Mouse (Mus musculus) gastrocnemius, postnatal 36 days (tissue): ENCODE results near the gene Psmd2. TPM values are rescaled to one million over a fixed set of nuclear protein-coding genes. Genes with fewer than 3 reads are reported as not detected.

Experiments used
- DNase-seq, 2 experiments: peaks; one replicate each; pipeline ENCODE4 v3.0.0; 2022
- intact Hi-C: fragments of 180-260 bp; cut with DNase I; formaldehyde crosslinking; loops from one replicate; pipeline ENCODE4 v1.15.1; 2025
- microRNA-seq, 2 experiments: library from miRNA; unstranded; fragments of <30 nt; microRNA quantifications; one replicate each; pipeline ENCODE4 v1.2.0; 2021
- total RNA-seq, 2 experiments: library from RNA; stranded (reverse); gene quantifications; 2 replicates each; pipeline ENCODE4 v1.2.3; 2021

Gene Psmd2
- total RNA-seq, 2 experiments from 2014 or later: 189 to 197 TPM

DNA sequence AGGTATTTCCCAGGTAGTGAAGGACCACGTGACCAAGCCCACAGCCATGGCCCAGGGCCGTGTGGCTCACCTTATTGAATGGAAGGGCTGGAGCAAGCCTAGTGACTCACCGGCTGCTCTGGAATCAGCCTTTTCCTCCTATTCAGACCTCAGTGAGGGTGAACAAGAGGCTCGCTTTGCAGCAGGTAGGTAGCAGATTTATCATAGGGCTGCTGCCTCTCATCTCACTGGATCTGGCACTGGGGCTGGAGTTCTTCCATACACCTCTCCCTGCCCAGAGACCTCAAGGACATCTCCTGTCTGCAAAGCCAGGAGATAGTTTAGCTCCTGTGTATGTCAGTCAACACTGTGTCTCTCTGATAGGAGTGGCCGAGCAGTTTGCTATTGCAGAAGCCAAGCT, 47.8 kb downstream of the Psmd2 start:
- intact Hi-C loops: no loop called here
- DNase-seq: no peak

DNA sequence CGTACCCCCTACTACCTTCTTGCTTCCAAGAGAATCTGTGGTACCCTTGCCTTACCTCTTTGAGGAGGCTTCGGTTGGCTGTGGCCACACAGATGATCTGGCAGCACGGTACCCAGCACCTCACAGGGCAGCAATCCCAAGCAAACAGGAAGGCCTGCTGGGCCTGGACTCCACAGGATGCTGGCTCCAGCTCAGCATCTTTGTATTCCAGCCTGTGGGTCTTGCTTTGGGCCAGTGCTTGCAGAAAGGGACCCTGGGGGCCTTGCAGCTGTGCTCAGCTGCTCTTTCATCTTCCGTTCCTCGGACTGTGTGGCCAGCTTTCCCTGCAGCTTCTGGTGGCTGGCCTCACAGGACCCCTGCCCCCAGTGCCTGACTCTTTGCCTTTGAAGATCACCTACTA, 48.6 kb downstream of the Psmd2 start:
- no peak for DNase-seq
- intact Hi-C loops: no loop called here

- no peak for DNase-seq
- intact Hi-C loops: no loop called here
These were observed 49.9 kb downstream of the Psmd2 start for GRCm38 (mm10) chr16:20701316-20701715.

- intact Hi-C loops: no loop called here
- no peak for DNase-seq
These were observed 50.5 kb downstream of the Psmd2 start for GRCm38 (mm10) chr16:20701729-20702521.

DNA sequence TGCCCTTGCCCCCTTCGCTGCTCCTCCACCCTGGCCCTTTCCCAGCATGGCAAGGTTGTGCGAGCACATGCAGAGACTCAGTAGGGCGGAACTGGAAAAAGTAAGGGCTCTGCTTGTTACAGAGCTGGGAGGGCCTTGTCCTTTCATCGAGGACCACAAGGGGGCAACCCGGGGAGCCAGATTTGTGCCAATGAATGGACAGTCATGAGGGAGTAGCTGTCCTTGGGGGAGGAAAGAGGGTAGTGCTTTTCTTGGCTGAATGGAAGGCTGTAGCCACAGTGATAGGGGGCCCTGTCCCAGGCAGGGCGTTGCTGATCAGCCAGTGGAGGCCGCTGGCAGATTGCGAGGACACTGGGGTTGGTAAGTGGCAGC, 51.1 kb downstream of the Psmd2 start:
- no peak for DNase-seq
- intact Hi-C loops: no loop called here

GRCm38 (mm10) chr16:20703071-20703470, 51.6 kb downstream of the Psmd2 start:
- intact Hi-C loops: no loop called here

DNA sequence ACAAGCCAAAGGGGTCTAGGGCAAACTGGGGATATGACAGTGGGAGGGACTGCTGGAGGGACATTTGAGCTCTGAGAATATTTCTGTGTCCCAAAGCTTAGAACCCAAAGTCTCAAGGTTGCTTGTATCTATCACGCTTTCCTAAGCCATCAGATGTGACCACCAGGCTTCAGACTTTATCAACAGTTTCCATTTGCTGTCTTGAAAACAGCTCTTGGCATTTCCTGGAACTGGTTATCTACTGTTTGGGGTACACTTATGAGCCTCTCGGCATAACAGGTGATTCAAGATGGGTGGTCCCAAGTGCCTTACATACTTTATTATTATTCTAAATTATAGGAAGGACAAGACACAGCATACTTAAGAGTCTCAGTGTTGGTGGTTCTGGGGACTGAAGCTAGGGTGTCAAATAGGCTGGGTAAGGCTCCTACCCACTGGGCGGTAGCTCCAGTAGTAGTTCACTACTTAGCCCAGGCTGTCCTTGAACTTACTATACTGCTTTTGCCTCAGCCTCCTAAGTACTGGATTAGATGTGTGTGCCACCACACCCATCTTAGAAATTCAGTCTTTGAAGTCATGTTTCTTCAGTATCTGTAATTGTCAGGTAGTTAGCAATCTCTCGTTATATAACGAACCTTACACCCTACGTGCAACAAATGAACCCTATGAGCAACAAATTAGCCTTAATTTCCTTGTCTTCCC, 52.4 kb downstream of the Psmd2 start:
- intact Hi-C loops: no loop called here
- DNase-seq: no peak

More at GRCm38 (mm10) chr16:20703071-20703470, 51.6 kb downstream of the Psmd2 start:
- no peak for DNase-seq

DNA sequence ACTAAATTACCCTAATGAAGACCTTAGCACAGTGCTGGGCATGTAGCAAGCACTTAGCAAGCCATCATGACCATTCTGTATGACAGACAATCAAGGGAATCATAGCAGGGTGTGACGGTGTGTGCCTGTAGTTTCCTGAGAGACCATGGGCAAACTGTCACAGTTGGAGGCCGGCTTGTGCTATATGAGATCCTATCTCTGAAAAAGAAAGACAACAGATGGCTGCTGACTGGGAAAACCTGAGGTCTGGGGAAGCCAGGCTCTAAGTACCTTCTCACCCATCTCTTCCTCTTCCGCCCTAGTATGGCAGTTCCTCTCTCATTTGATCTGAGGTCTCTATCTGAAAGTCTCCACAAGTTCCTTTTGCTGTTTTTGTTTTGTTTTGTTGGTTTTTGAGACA, 54.3 kb downstream of the Psmd2 start:
- intact Hi-C loops: no loop called here
- DNase-seq: no peak

GRCm38 (mm10) chr16:20706407-20707055, 55.1 kb downstream of the Psmd2 start:
- intact Hi-C loops: no loop called here
- DNase-seq: no peak

DNA sequence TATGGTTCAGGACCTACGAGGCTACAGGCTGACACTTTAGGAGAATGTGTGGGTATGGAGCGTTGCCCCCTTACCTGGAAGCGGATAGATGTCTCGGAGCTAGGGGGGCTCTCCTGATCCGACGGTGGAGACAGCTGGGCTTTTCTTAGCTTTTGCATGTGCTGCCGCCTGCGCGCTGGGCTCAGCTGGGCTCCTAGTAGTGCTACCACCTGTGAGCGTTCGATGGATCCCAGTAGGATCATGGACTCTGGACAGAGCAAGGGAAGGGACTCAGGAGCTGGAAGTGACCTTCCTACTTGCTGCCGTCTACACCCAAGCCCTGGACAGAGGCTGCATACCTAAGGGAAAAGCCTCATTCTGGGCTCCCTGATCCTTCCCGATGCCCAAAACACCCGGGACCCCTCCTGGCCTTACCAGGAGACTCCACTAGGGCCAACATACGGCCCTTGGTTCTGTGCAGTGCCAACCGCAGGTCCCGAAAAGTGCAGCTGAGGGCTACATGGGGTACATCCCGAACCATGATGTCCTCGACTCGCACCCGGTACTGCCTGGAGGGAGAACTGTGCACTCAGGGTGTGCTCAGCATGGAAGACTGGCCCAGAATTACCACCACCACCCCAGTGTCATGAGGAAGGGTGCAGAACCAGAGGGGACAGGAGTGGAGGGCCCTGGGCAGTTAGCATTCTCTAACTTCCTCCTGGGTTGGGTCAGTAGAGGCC, 56.9 kb downstream of the Psmd2 start:
- intact Hi-C loops: no loop called here
- DNase-seq: no peak

DNA sequence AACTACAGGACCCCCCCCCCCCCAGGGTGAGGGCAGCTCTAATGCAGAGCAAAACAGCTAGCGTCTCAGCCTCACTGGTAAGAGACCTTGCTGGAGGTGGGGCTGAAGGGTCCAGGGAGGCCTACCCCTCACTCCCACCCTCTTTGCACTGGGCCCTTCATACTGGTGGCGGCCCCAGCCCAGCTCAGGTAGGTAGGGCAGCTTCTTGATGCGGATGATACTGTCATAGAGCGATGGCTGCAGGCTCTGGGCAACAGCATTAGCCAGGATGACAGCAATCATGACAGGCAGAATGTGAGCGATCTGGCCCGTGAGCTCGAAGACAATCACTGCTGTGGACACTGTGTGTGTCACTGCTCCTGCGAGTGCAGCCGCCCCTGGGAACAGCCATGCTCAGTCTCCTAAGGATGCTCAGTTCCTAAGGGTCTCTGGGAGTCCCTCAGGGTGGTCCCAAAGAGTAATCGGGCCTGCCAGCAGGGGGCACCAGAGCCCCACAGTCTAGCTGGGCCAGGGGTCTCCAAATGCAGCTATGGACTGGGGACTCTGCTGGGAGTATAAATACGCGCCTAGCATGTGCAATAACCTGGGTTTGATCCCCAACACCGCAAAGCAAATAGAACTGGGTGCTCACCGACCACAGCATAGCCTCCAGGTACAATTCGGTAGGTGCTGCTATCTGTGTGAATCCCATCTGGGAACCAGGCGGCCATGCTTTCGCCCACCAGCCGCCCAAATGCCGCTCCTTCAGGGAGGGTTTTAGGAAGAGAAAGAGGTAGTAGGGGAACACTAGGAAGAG, 57.7 kb downstream of the Psmd2 start:
- no peak for DNase-seq
- intact Hi-C loops: no loop called here

GRCm38 (mm10) chr16:20710370-20710769, 58.9 kb downstream of the Psmd2 start:
- intact Hi-C loops: no loop called here
- no peak for DNase-seq

DNA sequence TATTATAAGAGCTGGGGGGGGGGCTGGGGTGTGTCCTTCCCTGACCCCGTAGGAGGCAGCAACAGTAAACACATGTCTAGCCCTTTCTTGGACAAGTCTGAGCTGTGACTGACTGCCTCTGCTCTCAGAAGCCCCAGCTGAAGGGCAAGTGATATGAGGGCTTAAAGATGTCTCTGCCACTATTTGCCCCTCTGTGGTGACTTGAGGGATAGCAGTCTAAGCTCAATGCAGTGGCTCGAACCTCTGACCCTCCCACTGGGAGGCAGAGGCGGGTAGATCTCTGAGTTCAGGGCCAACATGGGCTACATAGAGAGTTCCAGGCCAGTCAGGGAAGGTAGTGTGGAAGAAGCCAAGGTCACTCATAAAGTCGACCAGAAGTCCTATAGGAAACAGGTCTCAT, 59.4 kb downstream of the Psmd2 start:
- intact Hi-C loops: no loop called here
- DNase-seq: no peak

DNA sequence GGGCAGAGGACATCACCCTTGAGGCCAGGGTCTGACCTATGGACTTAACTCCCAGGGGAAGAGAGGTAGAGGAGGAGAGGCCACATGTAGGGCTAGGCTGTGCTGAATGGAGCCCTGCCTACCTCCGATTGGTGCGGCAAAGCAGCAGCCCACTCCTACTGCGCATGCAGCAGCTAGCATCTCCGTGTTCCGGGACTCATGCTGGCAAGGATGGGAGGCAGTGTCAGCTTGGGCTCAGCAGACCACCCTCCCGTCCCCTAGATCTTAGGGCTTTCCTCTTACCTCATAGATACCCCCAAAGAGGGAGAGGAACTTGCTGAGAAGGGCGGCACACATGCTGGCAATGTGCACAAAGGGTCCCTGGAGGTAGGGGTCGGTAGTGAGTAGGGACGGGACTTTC, 60.7 kb downstream of the Psmd2 start:
- intact Hi-C loops: no loop called here
- DNase-seq: no peak

- intact Hi-C loops: no loop called here
- no peak for DNase-seq
These were observed 61.4 kb downstream of the Psmd2 start for GRCm38 (mm10) chr16:20712889-20713288.

Small RNA genes lying within 50 kb of the gene (microRNA-seq; reads per million reads assigned to microRNA genes)
- gene Mir1224: 1.4 to 1.5 reads per million in 2 experiments

Other genes starting within 250 kb of the Psmd2 start
- 10 to 100 TPM; 60.7 to 61.2 TPM for gene Abcc5, start 225.3 kb upstream of the Psmd2 start, total RNA-seq
- 10 to 100 TPM; 44.2 to 56.1 TPM for gene Eif2b5, start 152.8 kb upstream of the Psmd2 start, total RNA-seq
- gene Dvl3, start 134.7 kb upstream of the Psmd2 start, total RNA-seq: 10 to 100 TPM; 27.8 to 28.8 TPM
- 100 to 1,000 TPM; 133 to 135 TPM for gene Ap2m1, start 116.2 kb upstream of the Psmd2 start, total RNA-seq
- gene Abcf3, start 103.1 kb upstream of the Psmd2 start, total RNA-seq: 10 to 100 TPM; 51.0 to 69.7 TPM
- gene Vwa5b2, start 62.2 kb upstream of the Psmd2 start, total RNA-seq: not detected
- gene Eef1akmt4, start 40.1 kb upstream of the Psmd2 start, total RNA-seq: 1 to 10 TPM; 3.7 to 5.5 TPM
- gene Gm49333, start 40.0 kb upstream of the Psmd2 start, total RNA-seq: not detected
- gene Alg3, start 39.9 kb upstream of the Psmd2 start, total RNA-seq: 10 to 100 TPM; 12.7 to 15.8 TPM
- 1 to 10 TPM; 1.0 to 1.3 TPM for gene Camk2n2, start 30.4 kb upstream of the Psmd2 start, total RNA-seq
- under 1 TPM; 0.30 to 0.41 TPM for gene Ece2, start 21.8 kb upstream of the Psmd2 start, total RNA-seq
- gene Eif4g1, start 16.7 kb downstream of the Psmd2 start, total RNA-seq: 100 to 1,000 TPM; 395 to 402 TPM
- gene Fam131a, start 41.6 kb downstream of the Psmd2 start, total RNA-seq: 10 to 100 TPM; 50.1 to 79.3 TPM
- 1 to 10 TPM; 7.7 to 9.3 TPM for gene Polr2h, start 66.0 kb downstream of the Psmd2 start, total RNA-seq
- gene Clcn2, start 66.1 kb downstream of the Psmd2 start, total RNA-seq: 1 to 10 TPM in 1 of 2 experiments, under 1 TPM in 1; 0.99 to 1.0 TPM
- 1 to 10 TPM; 2.3 to 3.0 TPM for gene Chrd, start 81.5 kb downstream of the Psmd2 start, total RNA-seq
- 1 to 10 TPM; 3.6 to 4.0 TPM for gene Thpo, start 82.9 kb downstream of the Psmd2 start, total RNA-seq